Mouse (Mus musculus) E14TG2a.4 (cell line): ENCODE measurements around the gene Nsl1.

Experiments
- H3K27me3 ChIP-seq: 2 replicates; pipeline ENCODE4 v1.6.1; 2014; ENCODE audit warnings: low read length, control low read depth; ENCODE audit not compliant: insufficient read depth
- H3K36me3 ChIP-seq: 2 replicates; pipeline ENCODE4 v1.6.1; 2014; ENCODE audit warnings: low read length, control low read depth; ENCODE audit not compliant: insufficient read depth
- H3K4me1 ChIP-seq: replicated peaks from 2 replicates; pipeline ENCODE4 v1.6.1; 2014; ENCODE audit warnings: low read depth, low read length, control low read depth
- H3K4me3 ChIP-seq: replicated peaks from 2 replicates; pipeline ENCODE4 v1.5.1; 2014; ENCODE audit warnings: mild to moderate bottlenecking, low read length
- H3K9me3 ChIP-seq: 2 replicates; pipeline ENCODE4 v1.6.1; 2014; ENCODE audit warnings: low read length, control low read depth
- CTCF ChIP-seq: conservative IDR thresholded peaks from 2 replicates; pipeline ENCODE4 v1.5.1; 2014; ENCODE audit warnings: low read length
- NANOG ChIP-seq: IDR thresholded peaks from 2 replicates; pipeline ENCODE4 v1.6.1; 2014; ENCODE audit warnings: borderline replicate concordance, low read length, mixed read lengths
- POU5F1 ChIP-seq: IDR thresholded peaks from 2 replicates; pipeline ENCODE4 v1.6.1; 2014; ENCODE audit warnings: low read length, borderline replicate concordance

Gene Nsl1

DNA sequence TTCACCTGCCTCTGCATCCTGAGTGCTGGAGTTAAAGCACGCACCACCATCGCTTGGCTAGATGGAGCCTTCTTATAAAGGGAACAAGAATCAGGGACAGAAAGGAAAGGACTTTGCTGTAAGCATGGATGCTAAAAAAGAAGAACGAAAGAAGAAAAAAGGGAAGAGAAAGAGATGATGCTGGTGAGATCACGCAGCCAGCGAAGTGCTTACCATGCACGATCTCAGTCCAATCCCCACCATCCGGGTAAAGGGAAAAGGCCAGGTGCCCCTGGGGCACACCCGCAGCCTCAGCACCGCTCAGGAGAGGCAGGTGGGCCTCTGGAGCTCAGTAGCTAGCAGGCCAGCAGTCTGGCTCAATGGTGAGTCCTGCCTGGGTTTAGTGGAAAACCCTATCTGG is 47.1 kb downstream of the Nsl1 start:
- TF ChIP-seq POU5F1: no peak
- TF ChIP-seq CTCF: no peak
- TF ChIP-seq NANOG: no peak
- H3K4me3 ChIP-seq: no peak overlapping the region
- peaks cover 37% of the 10 kb centered on the region for H3K27me3 ChIP-seq
- H3K36me3 ChIP-seq: no peaks in the 10 kb centered on the region
- H3K9me3 ChIP-seq: no peaks in the 10 kb centered on the region
- H3K4me1 ChIP-seq: no peaks in the 10 kb centered on the region; the same call in none of the 2 replicates

DNA sequence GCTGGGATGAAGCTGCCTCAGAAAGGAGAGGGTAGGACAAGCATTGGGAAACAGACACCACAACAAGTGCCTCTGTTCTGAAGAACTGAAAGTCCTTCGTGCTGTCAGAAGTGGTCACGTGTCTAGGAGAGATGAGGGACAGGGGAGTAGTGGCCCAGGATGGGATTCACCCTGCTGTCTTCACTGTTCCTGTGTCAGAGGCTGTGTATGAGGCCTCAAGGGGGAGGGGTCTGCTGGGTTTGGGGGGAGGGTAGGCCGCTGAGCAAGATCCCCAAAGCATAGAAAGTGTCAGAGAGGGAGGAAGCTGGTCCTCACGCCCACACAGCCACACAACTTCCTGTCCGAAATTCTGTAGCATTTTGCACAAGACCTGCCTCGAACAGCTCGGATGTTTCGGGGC is 48.3 kb downstream of the Nsl1 start:
- H3K9me3 ChIP-seq: no peaks in the 10 kb centered on the region

GRCm38 (mm10) chr1:191114868-191115267 is 52.1 kb downstream of the Nsl1 start:
- no peaks in the 10 kb centered on the region for H3K36me3 ChIP-seq
- H3K9me3 ChIP-seq: no peaks in the 10 kb centered on the region
- no peak overlapping the region for H3K4me3 ChIP-seq
- peaks cover 19% of the 10 kb centered on the region; the same call in 1 of the 2 replicates for H3K27me3 ChIP-seq
- TF ChIP-seq NANOG (no peak), POU5F1 (no peak), CTCF (no peak)
- no peaks in the 10 kb centered on the region; the same call in none of the 2 replicates for H3K4me1 ChIP-seq

More for the DNA sequence above, 48.3 kb downstream of the Nsl1 start:
- Histone ChIP-seq H3K4me3 (no peak overlapping the region), H3K27me3 (peaks cover 36% of the 10 kb centered on the region), H3K36me3 (no peaks in the 10 kb centered on the region), H3K4me1 (no peaks in the 10 kb centered on the region; the same call in none of the 2 replicates)
- no peak for TF ChIP-seq CTCF

GRCm38 (mm10) chr1:191115514-191116238 is 52.9 kb downstream of the Nsl1 start:
- Histone ChIP-seq H3K4me3 (no peak overlapping the region), H3K9me3 (no peaks in the 10 kb centered on the region), H3K27me3 (peaks cover 14% of the 10 kb centered on the region; the same call in 1 of the 2 replicates), H3K4me1 (no peaks in the 10 kb centered on the region; the same call in none of the 2 replicates), H3K36me3 (no peaks in the 10 kb centered on the region)
- TF ChIP-seq CTCF (no peak), POU5F1 (no peak), NANOG (no peak)

DNA sequence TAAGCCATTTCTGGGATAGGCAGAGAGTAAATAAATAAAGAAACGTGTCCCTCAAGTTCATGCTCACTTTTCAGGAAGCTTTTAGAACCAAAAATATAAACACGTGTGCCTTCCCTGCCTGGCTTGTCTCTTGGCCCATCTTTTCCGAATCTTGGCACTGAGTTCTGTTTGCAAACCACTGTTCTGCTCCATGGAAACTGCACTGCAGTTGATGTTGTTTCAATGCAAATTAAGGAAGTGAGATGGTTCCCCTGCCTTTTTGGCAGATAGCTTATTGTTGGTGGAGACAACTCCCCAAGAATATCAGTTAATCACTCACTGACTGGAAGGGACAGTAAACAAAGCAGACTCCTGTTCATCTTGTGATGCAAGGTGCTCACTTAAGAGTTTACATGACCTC is 59.9 kb downstream of the Nsl1 start:
- Histone ChIP-seq H3K4me3 (no peak overlapping the region), H3K4me1 (peaks cover 10% of the 10 kb centered on the region), H3K9me3 (no peaks in the 10 kb centered on the region), H3K27me3 (peaks cover 21% of the 10 kb centered on the region), H3K36me3 (no peaks in the 10 kb centered on the region)
- TF ChIP-seq CTCF (no peak), NANOG (no peak), POU5F1 (no peak)

DNA sequence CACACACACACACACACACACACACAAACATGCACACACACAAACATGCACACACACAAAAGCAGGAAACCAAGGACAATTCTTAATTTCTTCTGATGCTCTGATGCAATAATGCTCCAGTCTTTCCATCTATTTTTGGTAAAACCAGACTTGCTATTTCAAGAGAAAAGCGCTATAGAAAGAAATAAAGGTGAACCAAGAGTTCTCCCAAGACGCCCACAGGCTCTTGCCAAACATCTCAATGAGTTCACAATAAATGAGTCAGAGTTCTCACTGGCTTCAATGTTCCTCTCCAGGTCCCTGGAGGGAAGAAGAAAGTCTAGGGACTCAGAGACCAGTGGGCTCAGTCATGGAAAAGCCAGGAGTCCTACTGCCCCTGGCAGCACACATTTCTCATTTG is 60.9 kb downstream of the Nsl1 start:
- H3K9me3 ChIP-seq: no peaks in the 10 kb centered on the region
- no peak overlapping the region for H3K4me3 ChIP-seq
- peaks cover 21% of the 10 kb centered on the region for H3K27me3 ChIP-seq
- peaks cover 10% of the 10 kb centered on the region for H3K4me1 ChIP-seq
- H3K36me3 ChIP-seq: no peaks in the 10 kb centered on the region
- TF ChIP-seq NANOG: no peak

GRCm38 (mm10) chr1:191124288-191124687 is 61.5 kb downstream of the Nsl1 start:
- no peak for TF ChIP-seq NANOG
- no peak for TF ChIP-seq CTCF
- no peak for TF ChIP-seq POU5F1
- Histone ChIP-seq H3K9me3 (peaks cover under 1% of the 10 kb centered on the region; the same call in 1 of the 2 replicates), H3K4me3 (no peak overlapping the region), H3K27me3 (peaks cover 21% of the 10 kb centered on the region), H3K36me3 (no peaks in the 10 kb centered on the region), H3K4me1 (peaks cover 10% of the 10 kb centered on the region)

GRCm38 (mm10) chr1:191125811-191126638 is 63.2 kb downstream of the Nsl1 start:
- Histone ChIP-seq H3K36me3 (no peaks in the 10 kb centered on the region), H3K27me3 (peaks cover 21% of the 10 kb centered on the region), H3K4me1 (peaks cover 10% of the 10 kb centered on the region), H3K4me3 (peak overlapping the region; percentile 71), H3K9me3 (peaks cover 10% of the 10 kb centered on the region)
- TF ChIP-seq POU5F1 (no peak), CTCF (peak; percentile 21; the same call in 1 of the 2 replicates)
